Mouse (Mus musculus) megakaryocyte-erythroid progenitor cell, adult 5 weeks (primary cell): ENCODE measurements around the gene Vmn1r8. TPM values are rescaled to one million over a fixed set of nuclear protein-coding genes. Genes with fewer than 3 reads are reported as not detected.

ENCODE experiments used
- polyA plus RNA-seq: library from polyadenylated mRNA; stranded (reverse); fragments of >175 nt; gene quantifications from 2 replicates; pipeline ENCODE4 v1.2.3, GENCODE M21; 2012

The Vmn1r8 gene
- not detected in 2 replicates for polyA plus RNA-seq

DNA sequence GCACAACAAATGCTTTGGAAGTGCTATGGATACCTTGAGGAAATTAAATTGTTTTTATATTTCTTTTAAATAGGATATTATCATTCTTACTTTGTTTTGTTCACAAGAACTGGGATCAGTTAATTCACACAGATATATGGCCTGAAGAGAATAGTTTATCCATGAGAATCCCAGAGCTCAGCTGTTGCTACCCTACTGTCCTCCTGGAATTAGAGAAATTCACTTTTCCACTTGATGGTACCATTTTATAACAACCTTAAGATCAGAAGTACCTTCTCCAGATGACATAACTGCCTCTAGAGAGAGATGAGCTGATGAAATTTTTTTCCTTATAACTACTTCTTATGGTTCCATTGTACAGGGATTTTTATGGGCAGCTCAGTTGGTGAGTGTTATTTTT is at the start of gene Vmn1r8:
TSS of gene Vmn1r8 (plus strand) at position 301 of the 400 bp plus-strand sequence.

DNA sequence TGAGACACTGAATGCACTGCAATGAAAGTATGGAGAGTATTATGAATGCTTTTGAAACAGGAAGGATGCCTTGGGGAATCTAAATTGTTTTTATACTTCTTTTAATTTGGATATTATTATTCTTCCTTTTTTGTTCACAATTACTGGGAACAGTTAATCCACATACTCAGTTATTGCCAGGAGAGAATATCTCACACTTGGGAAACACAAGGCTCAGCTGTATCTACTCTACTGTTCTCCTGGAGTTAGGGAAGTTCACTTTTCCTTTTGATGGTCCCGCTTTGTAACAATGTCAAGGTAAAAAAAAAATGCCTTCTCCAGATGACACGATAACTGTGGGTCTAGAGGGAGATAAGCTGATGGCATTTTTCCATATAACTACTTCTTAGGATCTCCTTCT is 35.1 kb upstream of the Vmn1r8 start, which contains the start of gene Vmn1r6:
TSS of gene Vmn1r6 (plus strand) at position 301 of the 400 bp plus-strand sequence.

DNA sequence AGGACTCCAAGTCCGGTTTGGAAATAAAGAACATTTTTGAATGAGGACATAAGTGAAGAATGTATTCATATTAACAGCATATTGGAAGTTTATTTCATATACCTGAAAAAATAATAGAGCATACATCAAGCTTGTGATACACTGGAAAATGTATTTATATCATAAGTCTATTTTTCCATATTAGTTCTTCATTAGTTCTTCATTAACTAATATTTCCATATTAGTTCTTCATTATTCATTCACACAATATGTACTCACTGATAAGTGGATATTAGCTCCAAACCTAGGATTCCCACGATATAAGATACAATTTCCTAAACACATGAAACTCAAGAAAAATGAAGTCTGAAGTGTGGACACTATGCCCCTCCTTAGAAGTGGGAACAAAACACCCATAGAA is 6.9 kb upstream of the Vmn1r8 start, which contains the start of gene Vmn1r7:
TSS of gene Vmn1r7 (minus strand) at position 101 of the 400 bp plus-strand sequence.

DNA sequence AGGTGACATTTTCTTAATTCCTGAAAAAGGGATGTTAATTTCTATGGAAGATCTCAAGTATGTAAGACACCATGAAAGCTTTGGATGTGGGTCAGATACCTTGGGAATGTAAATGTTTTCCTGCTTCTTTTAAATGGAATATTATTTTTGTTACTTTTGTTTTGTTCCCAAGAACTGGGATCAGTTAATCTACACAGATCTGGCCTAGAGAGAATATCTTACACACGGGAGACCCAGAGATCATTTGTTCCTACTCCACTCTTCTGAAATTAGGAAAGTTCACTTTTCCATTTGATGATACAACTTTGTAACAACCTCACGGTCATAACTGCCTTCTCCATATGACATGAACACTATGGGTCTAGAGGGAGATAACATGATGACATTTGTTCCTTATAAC is 34.4 kb downstream of the Vmn1r8 start, which contains the start of gene Vmn1r9:
TSS of gene Vmn1r9 (plus strand) at position 301 of the 400 bp plus-strand sequence.

Other genes with a start within 250 kb of the Vmn1r8 start
- gene Kbtbd2, start 234.5 kb upstream of the Vmn1r8 start, polyA plus RNA-seq: 5.6 and 7.5 TPM in 2 replicates
- gene Fkbp9, start 200.2 kb upstream of the Vmn1r8 start, polyA plus RNA-seq: 2.7 and 3.0 TPM in 2 replicates
- gene Nt5c3, start 108.4 kb upstream of the Vmn1r8 start, polyA plus RNA-seq: 44.9 and 63.9 TPM in 2 replicates
- 0.11 TPM in 1 of 2 replicates, not detected in the other for gene Vmn1r4, start 108.3 kb upstream of the Vmn1r8 start, polyA plus RNA-seq
- gene Vmn1r5, start 62.0 kb upstream of the Vmn1r8 start, polyA plus RNA-seq: not detected in 2 replicates
- gene Vmn1r6, start 35.0 kb upstream of the Vmn1r8 start, polyA plus RNA-seq: not detected in 2 replicates
- gene Vmn1r7, start 7.0 kb upstream of the Vmn1r8 start, polyA plus RNA-seq: not detected in 2 replicates
- not detected in 2 replicates for gene Vmn1r9, start 34.5 kb downstream of the Vmn1r8 start, polyA plus RNA-seq
- gene Vmn1r10, start 77.2 kb downstream of the Vmn1r8 start, polyA plus RNA-seq: not detected in 2 replicates
- not detected in 2 replicates for gene Vmn1r11, start 101.2 kb downstream of the Vmn1r8 start, polyA plus RNA-seq
- gene Vmn1r12, start 124.6 kb downstream of the Vmn1r8 start, polyA plus RNA-seq: not detected in 2 replicates
- not detected in 2 replicates for gene Vmn1r13, start 171.0 kb downstream of the Vmn1r8 start, polyA plus RNA-seq
- gene Vmn1r14, start 199.4 kb downstream of the Vmn1r8 start, polyA plus RNA-seq: 0.01 TPM in 1 of 2 replicates, not detected in the other
- gene Vmn1r15, start 225.7 kb downstream of the Vmn1r8 start, polyA plus RNA-seq: not detected in 2 replicates